In the genomic region with DNA sequence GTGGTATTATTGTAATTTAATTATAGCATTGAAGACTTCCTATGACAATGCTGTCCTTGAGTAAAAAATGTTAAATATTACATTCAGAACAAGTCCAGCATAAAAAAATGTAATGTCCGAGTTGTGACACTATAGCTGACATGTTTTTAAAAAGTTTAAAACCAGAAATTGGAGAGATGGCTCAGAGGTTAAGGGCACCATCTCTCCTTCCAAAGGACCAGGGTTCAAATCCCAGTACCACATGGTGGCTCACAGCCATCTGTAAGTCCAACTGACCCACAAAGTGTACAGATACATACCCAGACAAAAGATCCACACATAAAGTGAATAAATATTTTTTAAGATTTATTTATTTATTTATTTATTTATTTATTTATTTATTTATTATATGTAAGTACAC, we compare ENCODE assay signal across 28 mouse cellular contexts.
"Had no signal": no experiment of that assay in that cellular context is flagged by ENCODE, and none has a peak within 500 bp of the region (broad histone marks: within the 10 kb centered on the region; RNA-seq: fewer than 3 reads in every experiment).

No protein-coding gene starts in this region.

- ATAC-seq: forebrain, embryonic 13.5 days; forebrain, embryonic 14.5 days; forebrain, embryonic 15.5 days; forebrain, embryonic 16.5 days; forebrain, postnatal 0 days had no signal

- DNase-seq: cerebellum, adult 8-10 months; cerebellum, adult 9-10 months; cerebellum, adult 9-11 months; cerebellum, postnatal 10 days; cerebellum, postnatal 14 days; cerebellum, postnatal 25 days; cerebellum, postnatal 36 days; embryo, embryonic 11 days; forebrain, postnatal 0 days; gastrocnemius, adult 2 months; gastrocnemius, postnatal 10 days; gastrocnemius, postnatal 14 days; gastrocnemius, postnatal 25 days; gastrocnemius, postnatal 36 days; heart, adult 11 months; heart, adult 18-20 months; heart, adult 2 months had no signal

- H3K4me3 ChIP-seq: embryonic facial prominence, embryonic 10.5 days; embryonic facial prominence, embryonic 12.5 days; embryonic facial prominence, embryonic 13.5 days; embryonic facial prominence, embryonic 15.5 days; erythroblast, embryonic 14.5 days; forebrain, embryonic 10.5 days; forebrain, embryonic 12.5 days; forebrain, embryonic 13.5 days; forebrain, embryonic 15.5 days; gastrocnemius, adult 2 months; heart, adult 2 months had no signal

- H3K4me2 ChIP-seq: embryonic facial prominence, embryonic 12.5 days; embryonic facial prominence, embryonic 13.5 days; embryonic facial prominence, embryonic 15.5 days; forebrain, embryonic 12.5 days; forebrain, embryonic 13.5 days; forebrain, embryonic 15.5 days had no signal

- H3K27ac ChIP-seq: embryonic facial prominence, embryonic 10.5 days; embryonic facial prominence, embryonic 12.5 days; embryonic facial prominence, embryonic 13.5 days; embryonic facial prominence, embryonic 15.5 days; forebrain, embryonic 10.5 days; forebrain, embryonic 12.5 days; forebrain, embryonic 13.5 days; forebrain, embryonic 15.5 days; gastrocnemius, adult 2 months; heart, adult 2 months had no signal

- H3K9ac ChIP-seq: embryonic facial prominence, embryonic 12.5 days; embryonic facial prominence, embryonic 13.5 days; embryonic facial prominence, embryonic 15.5 days; forebrain, embryonic 12.5 days; forebrain, embryonic 13.5 days; forebrain, embryonic 15.5 days; forebrain, postnatal 0 days had no signal

- H3K4me1 ChIP-seq: embryonic facial prominence, embryonic 10.5 days; embryonic facial prominence, embryonic 12.5 days; embryonic facial prominence, embryonic 13.5 days; embryonic facial prominence, embryonic 15.5 days; forebrain, embryonic 10.5 days; forebrain, embryonic 12.5 days; forebrain, embryonic 13.5 days; forebrain, embryonic 15.5 days had no signal

- H3K27me3 ChIP-seq: embryonic facial prominence, embryonic 12.5 days; embryonic facial prominence, embryonic 13.5 days; embryonic facial prominence, embryonic 15.5 days; forebrain, embryonic 12.5 days; forebrain, embryonic 13.5 days; forebrain, embryonic 15.5 days had no signal

- H3K9me3 ChIP-seq: embryonic facial prominence, embryonic 10.5 days; embryonic facial prominence, embryonic 12.5 days; embryonic facial prominence, embryonic 13.5 days; embryonic facial prominence, embryonic 15.5 days; forebrain, embryonic 10.5 days; forebrain, embryonic 12.5 days; forebrain, embryonic 13.5 days; forebrain, embryonic 15.5 days had no signal
